Mouse (Mus musculus): ENCODE results near the gene Gng8. TPM values are rescaled to one million over a fixed set of nuclear protein-coding genes. Genes with fewer than 3 reads are reported as not detected.

The Gng8 gene
- total and polyA plus RNA-seq, 3 experiments: 0.39 to 2.2 TPM; not detected in 1

DNA sequence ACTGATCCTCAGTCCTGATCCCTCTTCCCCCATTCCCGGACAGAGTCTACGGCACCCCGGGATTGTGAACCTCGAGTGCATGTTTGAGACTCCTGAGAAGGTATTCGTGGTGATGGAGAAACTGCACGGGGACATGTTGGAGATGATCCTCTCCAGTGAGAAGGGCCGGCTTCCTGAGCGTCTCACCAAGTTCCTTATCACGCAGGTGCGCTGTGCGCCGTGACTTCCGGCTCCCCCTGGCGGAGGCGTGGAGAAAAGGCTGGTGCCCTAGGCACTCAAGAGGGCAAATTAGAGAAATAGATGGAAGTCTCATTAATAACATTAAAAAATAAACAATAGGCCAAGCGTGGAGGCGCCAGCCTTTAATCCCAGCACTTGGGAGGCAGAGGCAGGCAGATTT, 33.2 kb upstream of the Gng8 start:
- H3K27me3 ChIP-seq (ENCODE audit: control insufficient read depth in 1 of 2, insufficient read depth in 2 of 2, low read length in 2 of 2): no peaks in the 10 kb centered on the region
- 0 out of 4 replicates have a peak overlapping the region, but pooled peaks of 1 of the 2 experiments have one; percentile 25 for H3K4me3 ChIP-seq (ENCODE audit: control insufficient read depth in 1 of 2, insufficient read depth in 1 of 2, low read depth in 2 of 2, low read length in 2 of 2)
- DNase-seq (ENCODE audit: low read depth, low spot score): peak; percentile 73
- no peaks in the 10 kb centered on the region for H3K79me2 ChIP-seq (ENCODE audit: control insufficient read depth, insufficient read depth, low read length, poor library complexity)
- no peaks in the 10 kb centered on the region for H3K9me3 ChIP-seq (replicated peaks; ENCODE audit: insufficient read depth, low read length)
- H3K27ac ChIP-seq (ENCODE audit: control insufficient read depth, low read depth, low read length): no peak overlapping the region
- 0 out of 4 replicates have a peak, but pooled peaks cover 0 to 3% of the 10 kb centered on the region in 2 experiments for H3K4me1 ChIP-seq (ENCODE audit: control insufficient read depth in 1 of 2, insufficient read depth in 2 of 2, low read length in 2 of 2)
- H3K36me3 ChIP-seq (ENCODE audit: control insufficient read depth in 1 of 2, insufficient read depth in 2 of 2, low read length in 2 of 2): 0 out of 4 replicates have a peak, but pooled peaks cover 0 to 2% of the 10 kb centered on the region in 2 experiments
- no peak overlapping the region for H3K9ac ChIP-seq (ENCODE audit: control insufficient read depth, low read depth, low read length, poor library complexity, severe bottlenecking)
- TF ChIP-seq CHD1 (IDR thresholded peaks at IDR 0.05; ENCODE audit: low read depth, low read length) (no peak), POLR2AphosphoS5 (IDR thresholded peaks at IDR 0.05; ENCODE audit: borderline replicate concordance, low read depth, low read length) (no peak), ZNF384 (IDR thresholded peaks at IDR 0.05; ENCODE audit: low read depth, low read length) (no peak), TAL1 (IDR thresholded peaks at IDR 0.05; ENCODE audit: low read length) (no peak), USF1 (IDR thresholded peaks at IDR 0.05; ENCODE audit: low read depth, low read length) (no peak), UBTF (IDR thresholded peaks at IDR 0.05; ENCODE audit: borderline replicate concordance, insufficient read depth, low read depth, low read length) (no peak), MAFK (IDR thresholded peaks at IDR 0.05; ENCODE audit: borderline replicate concordance, low read depth, low read length) (no peak), CTCF (IDR thresholded peaks at IDR 0.05 in 2 of 3, conservative IDR thresholded peaks at IDR 0.05 in 1 of 3; ENCODE audit: control insufficient read depth in 1 of 3, insufficient read depth in 1 of 3, low read depth in 2 of 3, low read length in 3 of 3, poor library complexity in 1 of 3, severe bottlenecking in 1 of 3) (peak; percentile 48 to 85 (median 79)), NELFE (IDR thresholded peaks at IDR 0.05; ENCODE audit: low read depth, low read length) (no peak), EP300 (IDR thresholded peaks at IDR 0.05; ENCODE audit: low read depth in 1 of 2, low read length in 2 of 2) (no peak), POLR2A (IDR thresholded peaks at IDR 0.05; ENCODE audit: control insufficient read depth in 1 of 2, insufficient read depth in 1 of 2, low read depth in 1 of 2, low read length in 2 of 2, poor library complexity in 1 of 2) (no peak), USF2 (IDR thresholded peaks at IDR 0.05; ENCODE audit: borderline replicate concordance in 1 of 2, insufficient read depth in 1 of 2, low read depth in 1 of 2, low read length in 2 of 2) (no peak), ELF1 (IDR thresholded peaks at IDR 0.05; ENCODE audit: low read depth, low read length) (0 out of 2 replicates have a peak, but pooled peaks have one; percentile 18), NRF1 (IDR thresholded peaks at IDR 0.05; ENCODE audit: insufficient read depth, low read depth, low read length, poor library complexity, severe bottlenecking) (peak; percentile 37; the same call in 1 of the 2 replicates), KAT2A (conservative IDR thresholded peaks at IDR 0.05; ENCODE audit: low read depth, low read length) (no peak), POLR2AphosphoS2 (IDR thresholded peaks at IDR 0.05; ENCODE audit: low read length) (no peak), MYC (IDR thresholded peaks at IDR 0.05; ENCODE audit: low read depth, low read length) (no peak), TCF12 (IDR thresholded peaks at IDR 0.05; ENCODE audit: low read depth, low read length) (peak; percentile 28; the same call in 1 of the 2 replicates), MAZ (IDR thresholded peaks at IDR 0.05; ENCODE audit: low read depth, low read length) (no peak), SIN3A (IDR thresholded peaks at IDR 0.05; ENCODE audit: low read length) (no peak), TBP (IDR thresholded peaks at IDR 0.05; ENCODE audit: low read depth, low read length) (no peak), HCFC1 (IDR thresholded peaks at IDR 0.05; ENCODE audit: low read depth, low read length) (0 out of 2 replicates have a peak, but pooled peaks have one; percentile 48), GATA1 (IDR thresholded peaks at IDR 0.05; ENCODE audit: low read depth, low read length) (peak; percentile 59; the same call in 1 of the 2 replicates), SMC3 (IDR thresholded peaks at IDR 0.05; ENCODE audit: low read depth, low read length) (peak; percentile 70), RAD21 (IDR thresholded peaks at IDR 0.05; ENCODE audit: low read depth, low read length) (peak; percentile 32), ZC3H11A (IDR thresholded peaks at IDR 0.05; ENCODE audit: low read depth, low read length) (no peak), RCOR1 (IDR thresholded peaks at IDR 0.05; ENCODE audit: low read depth, low read length) (0 out of 2 replicates have a peak, but pooled peaks have one; percentile 16), MXI1 (IDR thresholded peaks at IDR 0.05; ENCODE audit: low read depth, low read length) (no peak), ETS1 (IDR thresholded peaks at IDR 0.05; ENCODE audit: low read depth, low read length) (no peak), CHD2 (IDR thresholded peaks at IDR 0.05; ENCODE audit: low read length) (no peak), MEF2A (IDR thresholded peaks at IDR 0.05; ENCODE audit: extremely low read depth, insufficient replicate concordance, low read depth, low read length, poor library complexity, severe bottlenecking) (no peak), JUND (IDR thresholded peaks at IDR 0.05; ENCODE audit: low read depth, low read length) (no peak), MAX (IDR thresholded peaks at IDR 0.05; ENCODE audit: low read length) (no peak), E2F4 (IDR thresholded peaks at IDR 0.05; ENCODE audit: borderline replicate concordance, low read depth, low read length) (no peak), GABPA (IDR thresholded peaks at IDR 0.05; ENCODE audit: low read depth, low read length) (no peak), BHLHE40 (IDR thresholded peaks at IDR 0.05; ENCODE audit: borderline replicate concordance, low read depth, low read length) (no peak), ZMIZ1 (IDR thresholded peaks at IDR 0.05; ENCODE audit: low read depth, low read length) (no peak)

Data from MEL (cell line).